Mouse (Mus musculus) ES-Bruce4 (cell line): ENCODE results near the gene BC004004. TPM values are rescaled to one million over a fixed set of nuclear protein-coding genes. Genes with fewer than 3 reads are reported as not detected.

Source experiments
- H3K27ac ChIP-seq: 2 replicates; pipeline ENCODE4 v1.5.1; 2012; ENCODE audit warnings: low read length, inconsistent platforms; ENCODE audit not compliant: insufficient read depth
- H3K27me3 ChIP-seq: 2 replicates; pipeline ENCODE4 v1.6.1; 2012; ENCODE audit warnings: mild to moderate bottlenecking, low read length, inconsistent platforms; ENCODE audit not compliant: control insufficient read depth, poor library complexity, insufficient read depth, severe bottlenecking
- H3K36me3 ChIP-seq: 2 replicates; pipeline ENCODE4 v1.6.1; 2012; ENCODE audit warnings: inconsistent platforms, mild to moderate bottlenecking, low read length, moderate library complexity; ENCODE audit not compliant: control insufficient read depth, poor library complexity, insufficient read depth, severe bottlenecking
- H3K4me1 ChIP-seq: one replicate; pipeline ENCODE4 v1.8.1; 2011; ENCODE audit warnings: low read length; ENCODE audit not compliant: control insufficient read depth, insufficient read depth
- H3K4me3 ChIP-seq: 2 replicates; pipeline ENCODE4 v1.5.1; 2011; ENCODE audit warnings: low read depth, mild to moderate bottlenecking, low read length
- H3K9ac ChIP-seq: 2 replicates; pipeline ENCODE4 v1.6.1; 2012; ENCODE audit warnings: low read depth, mild to moderate bottlenecking, inconsistent platforms; ENCODE audit not compliant: poor library complexity, severe bottlenecking
- H3K9me3 ChIP-seq: replicated peaks from 2 replicates; pipeline ENCODE4 v1.6.1; 2012; ENCODE audit warnings: mild to moderate bottlenecking, low read length, inconsistent platforms; ENCODE audit not compliant: control insufficient read depth, poor library complexity, insufficient read depth, severe bottlenecking
- CTCF ChIP-seq: IDR thresholded peaks from one replicate; pipeline ENCODE4 v1.8.1; 2011; ENCODE audit warnings: low read depth, low read length
- EP300 ChIP-seq: IDR thresholded peaks from 2 replicates; pipeline ENCODE4 v1.6.1; 2011; ENCODE audit warnings: low read depth, low read length; ENCODE audit not compliant: insufficient read depth
- POLR2A ChIP-seq: IDR thresholded peaks from one replicate; pipeline ENCODE4 v1.8.1; 2011; ENCODE audit warnings: low read length; ENCODE audit not compliant: insufficient read depth
- polyA plus RNA-seq: library from polyadenylated mRNA; stranded (reverse); fragments of >200 nt; gene quantifications from 2 replicates; pipeline ENCODE4 v1.2.4, GENCODE M21; 2011; ENCODE audit warnings: low read depth; ENCODE audit not compliant: missing spikeins, insufficient read depth, insufficient read length

The BC004004 gene
- 39.5 and 54.0 TPM in 2 replicates for polyA plus RNA-seq

GRCm38 (mm10) chr17:29268682-29269348 is at the start of gene BC004004:
Gene BC004004, plus strand, starts transcription at chr17:29268788.
- peak within 1 kb of the TSS; percentile 74 for H3K4me3 ChIP-seq
- H3K9ac ChIP-seq = peak within 1 kb of the TSS; percentile 81
- H3K9me3 ChIP-seq = no peaks in the 10 kb centered on the region
- no peaks in the 10 kb centered on the region for H3K27me3 ChIP-seq
- no peaks in the 10 kb centered on the region for H3K4me1 ChIP-seq
- no peaks in the 10 kb centered on the region for H3K36me3 ChIP-seq
- no peak within 1 kb of the TSS for H3K27ac ChIP-seq
- TF ChIP-seq POLR2A = no peak
- peak; percentile 48 for TF ChIP-seq CTCF
- 0 out of 2 replicates have a peak, but pooled peaks have one; percentile 7 for TF ChIP-seq EP300

- H3K4me3 ChIP-seq = no peak overlapping the region
- no peaks in the 10 kb centered on the region for H3K27me3 ChIP-seq
- no peaks in the 10 kb centered on the region for H3K36me3 ChIP-seq
- H3K9me3 ChIP-seq = no peaks in the 10 kb centered on the region
- H3K27ac ChIP-seq = no peak overlapping the region
- H3K9ac ChIP-seq = no peak overlapping the region
- no peaks in the 10 kb centered on the region for H3K4me1 ChIP-seq
- TF ChIP-seq POLR2A (no peak), EP300 (no peak), CTCF (no peak)
Measured at GRCm38 (mm10) chr17:29220631-29221030, 48.0 kb upstream of the BC004004 start.

GRCm38 (mm10) chr17:29231109-29231508 is 37.5 kb upstream of the BC004004 start:
- Histone ChIP-seq H3K9me3 (no peaks in the 10 kb centered on the region), H3K36me3 (no peaks in the 10 kb centered on the region), H3K27ac (no peak overlapping the region), H3K4me3 (no peak overlapping the region), H3K4me1 (no peaks in the 10 kb centered on the region), H3K27me3 (no peaks in the 10 kb centered on the region), H3K9ac (no peak overlapping the region)
- TF ChIP-seq POLR2A (no peak), CTCF (no peak), EP300 (no peak)

GRCm38 (mm10) chr17:29236111-29236510 is 32.5 kb upstream of the BC004004 start:
- Histone ChIP-seq H3K4me3 (no peak overlapping the region), H3K9me3 (no peaks in the 10 kb centered on the region), H3K4me1 (no peaks in the 10 kb centered on the region), H3K27ac (no peak overlapping the region), H3K27me3 (peaks cover 12% of the 10 kb centered on the region; the same call in 1 of the 2 replicates), H3K36me3 (no peaks in the 10 kb centered on the region), H3K9ac (no peak overlapping the region)
- TF ChIP-seq POLR2A (no peak), CTCF (no peak), EP300 (no peak)

GRCm38 (mm10) chr17:29237267-29237771 is 31.3 kb upstream of the BC004004 start:
- H3K36me3 ChIP-seq = no peaks in the 10 kb centered on the region
- TF ChIP-seq POLR2A (no peak), EP300 (no peak), CTCF (no peak)
- no peak overlapping the region for H3K27ac ChIP-seq
- peaks cover 12% of the 10 kb centered on the region; the same call in 1 of the 2 replicates for H3K27me3 ChIP-seq
- H3K9me3 ChIP-seq = no peaks in the 10 kb centered on the region
- peak overlapping the region; percentile 67 for H3K9ac ChIP-seq
- peak overlapping the region; percentile 62 for H3K4me3 ChIP-seq
- no peaks in the 10 kb centered on the region for H3K4me1 ChIP-seq
